Mouse (Mus musculus) myocyte (in vitro differentiated cells): ENCODE data around the gene Abca5.

Experiments
- CEBPB ChIP-seq: IDR thresholded peaks from 2 replicates; pipeline ENCODE4 v1.6.1; 2011; ENCODE audit warnings: mild to moderate bottlenecking, moderate library complexity; ENCODE audit not compliant: poor library complexity, insufficient read depth, severe bottlenecking
- E2F4 ChIP-seq: IDR thresholded peaks from one replicate; pipeline ENCODE4 v1.6.1; 2011; ENCODE audit warnings: mild to moderate bottlenecking, control low read depth, moderate library complexity; ENCODE audit not compliant: insufficient read depth
- MAX ChIP-seq: IDR thresholded peaks from one replicate; pipeline ENCODE4 v1.6.1; 2011; ENCODE audit warnings: low read depth, mild to moderate bottlenecking, control low read depth
- POLR2A ChIP-seq: IDR thresholded peaks from one replicate; pipeline ENCODE4 v1.6.1; 2011; ENCODE audit warnings: low read depth, mild to moderate bottlenecking, control low read depth, moderate library complexity; ENCODE audit not compliant: insufficient read length
- POLR2AphosphoS2 ChIP-seq: IDR thresholded peaks from one replicate; pipeline ENCODE4 v1.6.1; 2011; ENCODE audit warnings: low read depth, control low read depth; ENCODE audit not compliant: insufficient read length
- SRF ChIP-seq: IDR thresholded peaks from one replicate; pipeline ENCODE4 v1.6.1; 2011; ENCODE audit warnings: low read depth; ENCODE audit not compliant: control insufficient read depth, insufficient read length
- TCF3 ChIP-seq: IDR thresholded peaks from one replicate; pipeline ENCODE4 v1.6.1; 2011; ENCODE audit warnings: low read depth, control low read depth; ENCODE audit not compliant: insufficient read length
- USF1 ChIP-seq: IDR thresholded peaks from one replicate; pipeline ENCODE4 v1.6.1; 2011; ENCODE audit warnings: low read depth, mild to moderate bottlenecking, control low read depth, moderate library complexity

GRCm38 (mm10) chr11:110365016-110365415 lies 27.5 kb upstream of the Abca5 start:
- TF ChIP-seq POLR2A: no peak
- TF ChIP-seq MAX: no peak
- no peak for TF ChIP-seq CEBPB
- no peak for TF ChIP-seq POLR2AphosphoS2
- no peak for TF ChIP-seq USF1
- no peak for TF ChIP-seq E2F4
- no peak for TF ChIP-seq TCF3
- TF ChIP-seq SRF: no peak
